Mouse (Mus musculus) embryonic facial prominence, embryonic 14.5 days (tissue): ENCODE results near the gene Cntnap1. TPM values are rescaled to one million over a fixed set of nuclear protein-coding genes. Genes with fewer than 3 reads are reported as not detected.
A peak's percentile ranks its signal among the peaks of the same experiment; 100 is the strongest.

ENCODE experiments used
- ATAC-seq: fragments of 200-750 bp; cut with Nextera tagmentation; 2 replicates; pipeline ENCODE4 v1.8.0; 2017; ENCODE audit warnings: low read depth, moderate number of reproducible peaks, moderate TSS enrichment
- DNase-seq: peaks from one replicate; pipeline ENCODE4 v3.0.0-alpha.2; 2015; ENCODE audit warnings: low spot score
- H3K27ac ChIP-seq: fragments of 300-500 bp; sonication (generic); replicated peaks from 2 replicates; pipeline ENCODE4 v1.5.1; 2014; ENCODE audit warnings: low read depth, mild to moderate bottlenecking, low read length, moderate library complexity
- H3K27me3 ChIP-seq: fragments of 300-500 bp; sonication (generic); replicated peaks from 2 replicates; pipeline ENCODE4 v1.6.1; 2014; ENCODE audit warnings: low read length; ENCODE audit not compliant: control insufficient read depth, insufficient read depth
- H3K36me3 ChIP-seq: fragments of 300-500 bp; sonication (generic); 2 replicates; pipeline ENCODE4 v1.6.1; 2014; ENCODE audit warnings: low read length, mixed read lengths; ENCODE audit not compliant: control insufficient read depth, insufficient read depth
- H3K4me1 ChIP-seq: fragments of 300-500 bp; sonication (generic); 2 replicates; pipeline ENCODE4 v1.6.1; 2014; ENCODE audit warnings: antibody characterized with exemption, low read length; ENCODE audit not compliant: control insufficient read depth, insufficient read depth
- H3K4me2 ChIP-seq: fragments of 300-500 bp; sonication (generic); 2 replicates; pipeline ENCODE4 v1.6.1; 2014; ENCODE audit warnings: low read depth, mild to moderate bottlenecking, low read length, moderate library complexity, mixed read lengths
- H3K4me3 ChIP-seq: fragments of 300-500 bp; sonication (generic); 2 replicates; pipeline ENCODE4 v1.5.1; 2014; ENCODE audit warnings: low read depth, mild to moderate bottlenecking, low read length
- H3K9ac ChIP-seq: fragments of 300-500 bp; sonication (generic); 2 replicates; pipeline ENCODE4 v1.6.1; 2014; ENCODE audit warnings: low read depth, mild to moderate bottlenecking, low read length, moderate library complexity, mixed read lengths
- H3K9me3 ChIP-seq: fragments of 300-500 bp; sonication (generic); 2 replicates; pipeline ENCODE4 v1.6.1; 2016; ENCODE audit warnings: low read length; ENCODE audit not compliant: control insufficient read depth
- WGBS: fragments of 180-500 bp; shearing (Covaris S2); extraction: QIAGEN DNeasy Blood & Tissue Kit; methylation state at CpG from one replicate; pipeline ENCODE4 v1.1.7; 2014; 5-methylcytosine and 5-hydroxymethylcytosine counted together
- microRNA-seq: library from miRNA; unstranded; fragments of <30 nt; microRNA quantifications from one replicate; pipeline ENCODE4, GENCODE M21; 2016; ENCODE audit warnings: borderline number of aligned reads
- polyA plus RNA-seq: library from polyadenylated mRNA; unstranded; fragments of >200 nt; fragmentation: Nextera tagmentation; extraction: Ambion mirVana; gene quantifications from 2 replicates; pipeline ENCODE4 v1.2.1, GENCODE M21; 2014

The Cntnap1 gene
- polyA plus RNA-seq, 1 experiment from 2014 or later: 1.9 TPM

DNA sequence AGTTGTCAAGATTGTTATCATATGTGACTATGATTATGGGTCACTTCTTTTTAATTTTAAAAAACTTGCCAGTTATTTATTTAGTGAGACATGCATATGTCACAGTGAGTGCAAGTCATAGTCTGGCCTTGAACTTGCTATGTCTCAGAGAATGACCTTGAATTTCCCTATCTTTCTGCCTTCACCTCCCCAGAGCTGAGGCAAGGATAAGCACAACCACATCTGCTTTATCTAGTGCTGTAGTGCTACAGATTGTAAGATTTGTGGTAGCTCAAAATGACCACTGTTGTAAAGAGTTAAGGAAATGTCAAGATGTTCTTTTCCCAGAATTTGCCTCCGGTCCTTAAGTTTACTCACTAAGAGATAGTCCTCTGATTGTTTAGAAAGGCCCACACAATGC, 62.9 kb downstream of the Cntnap1 start:
- H3K9me3 ChIP-seq: no peaks in the 10 kb centered on the region
- H3K9ac ChIP-seq: no peak overlapping the region
- no peaks in the 10 kb centered on the region for H3K36me3 ChIP-seq
- peaks cover 42% of the 10 kb centered on the region for H3K4me1 ChIP-seq
- no peak overlapping the region for H3K4me2 ChIP-seq
- no peak overlapping the region for H3K27ac ChIP-seq
- no peak overlapping the region for H3K4me3 ChIP-seq
- no peaks in the 10 kb centered on the region for H3K27me3 ChIP-seq
- ATAC-seq (no peak), DNase-seq (no peak)
- WGBS: 81% methylated on average over 1 of the region's 1 CpGs

DNA sequence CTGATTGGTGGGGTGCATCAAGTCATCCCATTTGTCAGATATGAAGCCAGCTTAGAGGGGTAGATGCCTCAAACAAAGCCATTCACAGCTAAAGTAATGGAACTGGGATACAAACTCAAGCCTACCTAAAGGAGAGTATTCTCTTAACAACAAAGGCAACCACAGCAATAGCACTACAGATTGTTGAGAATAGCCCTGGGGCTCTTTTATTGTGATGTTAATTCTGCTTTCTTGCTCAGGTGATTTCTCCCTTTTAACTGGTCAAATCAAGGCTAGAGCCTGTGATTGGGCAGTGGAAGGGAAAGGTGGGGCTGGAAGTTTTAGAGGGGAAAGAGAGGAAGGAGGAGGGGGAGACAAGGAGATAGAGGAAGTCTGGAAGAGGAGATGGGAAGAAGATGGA, 63.8 kb downstream of the Cntnap1 start:
- Histone ChIP-seq H3K36me3 (no peaks in the 10 kb centered on the region), H3K9ac (no peak overlapping the region), H3K4me1 (peaks cover 40% of the 10 kb centered on the region), H3K4me3 (no peak overlapping the region), H3K4me2 (no peak overlapping the region), H3K9me3 (no peaks in the 10 kb centered on the region), H3K27me3 (no peaks in the 10 kb centered on the region), H3K27ac (no peak overlapping the region)
- DNase-seq (no peak), ATAC-seq (no peak)

DNA sequence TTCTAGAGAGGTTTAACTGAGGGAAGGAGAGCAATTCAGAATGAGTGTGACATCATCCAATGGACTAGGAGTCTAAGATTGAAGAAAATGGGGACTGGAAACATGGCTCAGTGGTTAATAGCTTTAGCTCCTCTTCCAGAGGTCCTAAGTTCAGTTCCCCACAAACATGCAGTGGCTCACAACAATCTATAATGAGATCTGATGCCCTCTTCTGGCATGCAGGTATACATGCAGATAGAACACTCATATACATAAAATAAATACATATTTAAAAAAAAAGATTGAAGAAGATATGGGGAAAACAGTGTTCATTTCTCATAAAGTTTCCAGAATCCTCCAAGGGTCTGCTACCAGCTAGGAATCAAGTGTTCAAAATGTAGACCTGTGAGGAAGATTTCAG, 65.1 kb downstream of the Cntnap1 start:
- DNase-seq: no peak
- H3K4me1 ChIP-seq: peaks cover 27% of the 10 kb centered on the region

DNA sequence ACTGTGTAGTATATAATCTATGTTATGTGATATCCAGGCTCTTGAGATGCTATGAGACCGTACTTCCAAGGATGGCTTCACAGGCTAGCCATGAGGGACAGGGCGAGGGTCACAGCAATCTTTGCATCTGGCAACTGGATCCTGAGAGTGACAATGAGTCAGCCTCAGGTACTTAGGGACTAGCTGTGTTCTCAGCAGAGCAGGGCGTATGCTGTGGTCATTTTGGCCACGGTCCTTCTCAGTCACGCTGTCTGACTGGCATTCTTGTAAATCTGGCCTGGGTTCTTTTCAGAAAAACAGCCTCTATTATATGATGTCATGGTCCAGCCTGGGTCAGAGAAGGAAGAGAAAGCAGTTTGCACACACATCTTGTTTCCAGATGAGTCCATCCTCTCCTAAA, 66.5 kb downstream of the Cntnap1 start:
- 85% methylated on average over 5 of the region's 5 CpGs for WGBS
- H3K4me3 ChIP-seq: no peak overlapping the region
- DNase-seq (no peak), ATAC-seq (no peak)
- no peak overlapping the region for H3K4me2 ChIP-seq
- H3K27me3 ChIP-seq: no peaks in the 10 kb centered on the region
- 0 out of 2 replicates have a peak overlapping the region, but pooled peaks have one; percentile 82 for H3K27ac ChIP-seq
- no peak overlapping the region for H3K9ac ChIP-seq
- H3K9me3 ChIP-seq: no peaks in the 10 kb centered on the region
- H3K36me3 ChIP-seq: no peaks in the 10 kb centered on the region
- peaks cover 14% of the 10 kb centered on the region for H3K4me1 ChIP-seq

More for the DNA sequence above, 65.1 kb downstream of the Cntnap1 start:
- H3K4me2 ChIP-seq: no peak overlapping the region
- H3K36me3 ChIP-seq: no peaks in the 10 kb centered on the region
- no peak for ATAC-seq
- no peak overlapping the region for H3K9ac ChIP-seq
- H3K27me3 ChIP-seq: no peaks in the 10 kb centered on the region
- no peaks in the 10 kb centered on the region for H3K9me3 ChIP-seq
- H3K27ac ChIP-seq: no peak overlapping the region
- H3K4me3 ChIP-seq: no peak overlapping the region

DNA sequence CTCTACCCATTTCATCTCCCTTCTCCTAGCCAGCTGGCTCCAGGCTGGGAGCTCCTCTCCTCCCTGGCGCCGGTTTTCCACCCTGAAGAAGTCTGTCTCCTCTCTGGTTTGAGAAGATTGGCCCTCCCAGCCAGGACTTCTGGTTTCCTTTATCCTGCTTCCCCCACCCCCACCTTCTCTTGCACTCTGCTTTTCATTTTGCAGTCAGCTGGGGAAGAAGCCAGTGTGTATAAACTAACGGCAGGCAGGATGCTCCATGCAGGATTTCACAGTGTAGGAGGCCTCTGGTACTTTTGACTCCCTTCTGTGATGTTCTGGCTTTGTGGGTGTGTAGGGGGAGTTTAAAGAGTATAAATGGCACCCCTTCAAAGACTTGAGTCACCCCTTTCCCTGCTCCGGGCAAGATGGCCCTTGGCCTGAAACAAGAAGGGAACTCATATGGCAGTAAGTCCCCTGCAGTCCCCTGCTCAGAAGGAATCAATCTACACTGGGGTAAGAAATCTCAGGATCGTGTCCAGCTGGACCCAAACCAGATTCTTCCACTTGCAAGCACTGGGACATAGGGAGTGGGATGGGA, 67.8 kb downstream of the Cntnap1 start:
- H3K9ac ChIP-seq: no peak overlapping the region
- no peaks in the 10 kb centered on the region for H3K27me3 ChIP-seq
- peaks cover 8% of the 10 kb centered on the region for H3K4me1 ChIP-seq
- peak overlapping the region; percentile 82 for H3K27ac ChIP-seq
- DNase-seq: peak; percentile 80
- H3K4me2 ChIP-seq: no peak overlapping the region; the same call in 1 of the 2 replicates
- no peaks in the 10 kb centered on the region for H3K9me3 ChIP-seq
- WGBS: 24% methylated on average over 5 of the region's 5 CpGs
- ATAC-seq: peak; percentile 72; the same call in 1 of the 2 replicates
- no peak overlapping the region for H3K4me3 ChIP-seq
- no peaks in the 10 kb centered on the region for H3K36me3 ChIP-seq

Small RNA genes within 50 kb of the gene (microRNA-seq; reads per million reads assigned to microRNA genes)
- gene Gm27626: not detected

Other genes starting within 250 kb of the Cntnap1 start
- gene Stat3, start 231.0 kb upstream of the Cntnap1 start, polyA plus RNA-seq: 71.4 and 82.9 TPM in 2 replicates
- 145 and 160 TPM in 2 replicates for gene Cavin1, start 199.6 kb upstream of the Cntnap1 start, polyA plus RNA-seq
- 35.0 and 37.9 TPM in 2 replicates for gene Atp6v0a1, start 161.1 kb upstream of the Cntnap1 start, polyA plus RNA-seq
- 13.9 and 14.4 TPM in 2 replicates for gene Naglu, start 100.5 kb upstream of the Cntnap1 start, polyA plus RNA-seq
- gene Hsd17b1, start 92.1 kb upstream of the Cntnap1 start, polyA plus RNA-seq: not detected in 2 replicates
- 39.1 and 40.5 TPM in 2 replicates for gene Coasy, start 88.0 kb upstream of the Cntnap1 start, polyA plus RNA-seq
- 45.8 and 55.2 TPM in 2 replicates for gene Mlx, start 83.2 kb upstream of the Cntnap1 start, polyA plus RNA-seq
- 27.2 and 34.4 TPM in 2 replicates for gene Psmc3ip, start 75.1 kb upstream of the Cntnap1 start, polyA plus RNA-seq
- 10.4 and 12.1 TPM in 2 replicates for gene Retreg3, start 50.6 kb upstream of the Cntnap1 start, polyA plus RNA-seq
- gene Tubg1, start 50.6 kb upstream of the Cntnap1 start, polyA plus RNA-seq: 55.7 and 60.2 TPM in 2 replicates
- 6.6 and 8.4 TPM in 2 replicates for gene Tubg2, start 14.6 kb upstream of the Cntnap1 start, polyA plus RNA-seq
- 17.7 and 20.9 TPM in 2 replicates for gene Plekhh3, start 828 bp downstream of the Cntnap1 start, polyA plus RNA-seq
- 0.28 TPM in 1 of 2 replicates, not detected in the other for gene Ccr10, start 4.9 kb downstream of the Cntnap1 start, polyA plus RNA-seq
- gene Ezh1, start 55.9 kb downstream of the Cntnap1 start, polyA plus RNA-seq: 14.8 and 15.5 TPM in 2 replicates
- gene Ramp2, start 75.5 kb downstream of the Cntnap1 start, polyA plus RNA-seq: 128 and 154 TPM in 2 replicates
- 111 and 116 TPM in 2 replicates for gene Vps25, start 83.2 kb downstream of the Cntnap1 start, polyA plus RNA-seq
- 10.7 and 11.9 TPM in 2 replicates for gene Wnk4, start 90.0 kb downstream of the Cntnap1 start, polyA plus RNA-seq
- gene Cntd1, start 108.5 kb downstream of the Cntnap1 start, polyA plus RNA-seq: 0.90 and 1.6 TPM in 2 replicates
- gene Coa3, start 108.6 kb downstream of the Cntnap1 start, polyA plus RNA-seq: 180 and 181 TPM in 2 replicates
- gene Becn1, start 131.8 kb downstream of the Cntnap1 start, polyA plus RNA-seq: 134 and 139 TPM in 2 replicates
- 98.0 and 106 TPM in 2 replicates for gene Psme3, start 145.7 kb downstream of the Cntnap1 start, polyA plus RNA-seq
- 0.75 and 0.82 TPM in 2 replicates for gene Aoc2, start 154.5 kb downstream of the Cntnap1 start, polyA plus RNA-seq
- gene Aoc3, start 160.1 kb downstream of the Cntnap1 start, polyA plus RNA-seq: 2.0 and 2.4 TPM in 2 replicates
- gene G6pc, start 197.0 kb downstream of the Cntnap1 start, polyA plus RNA-seq: not detected in 2 replicates
- 43.4 and 59.3 TPM in 2 replicates for gene Aarsd1, start 247.1 kb downstream of the Cntnap1 start, polyA plus RNA-seq